Mouse (Mus musculus): ENCODE data around the gene Arhgap22.

GRCm38 (mm10) chr14:33210806-33211205 is 3.0 kb upstream of the Arhgap22 start:
- TF ChIP-seq CTCF (IDR thresholded peaks at IDR 0.05) (no peak), EP300 (IDR thresholded peaks at IDR 0.05; ENCODE audit: insufficient read depth, low read depth, low read length) (no peak)

All from heart, adult 2 months (tissue).